Comparison of ENCODE assay signal across 11 mouse cellular contexts in the genomic region with DNA sequence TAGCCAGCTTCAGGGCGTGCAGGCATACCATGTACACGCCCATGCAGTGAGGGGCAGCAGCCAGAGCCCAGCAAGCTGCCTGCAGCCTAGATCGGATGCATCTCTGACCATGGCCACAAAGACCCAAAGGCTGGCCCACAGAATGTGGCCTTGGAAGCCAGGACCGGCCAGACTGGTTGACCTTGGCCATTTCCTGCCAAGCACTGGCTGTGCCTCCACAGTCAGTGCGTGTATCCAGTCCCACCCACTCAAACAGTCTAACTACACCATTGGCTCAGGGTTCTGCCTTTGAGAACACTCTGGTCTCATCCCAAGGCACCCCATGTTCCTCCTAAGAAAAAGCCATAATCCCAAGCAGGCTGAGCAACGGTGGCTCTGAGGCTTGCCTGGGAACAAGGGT.
DNase-seq lines count a peak whose midpoint lies in the region; ATAC-seq and TF ChIP-seq lines count a peak whose summit lies in the region.
"Had no signal": no experiment of that assay in that cellular context is flagged by ENCODE, and none has a peak within 500 bp of the region (broad histone marks: within the 10 kb centered on the region; RNA-seq: fewer than 3 reads in every experiment).

No protein-coding gene starts in this region.

- H3K4me3 ChIP-seq in forebrain, embryonic 13.5 days = no peak overlapping the region
- H3K4me3 ChIP-seq in forebrain, postnatal 0 days (ENCODE audit: low read depth, low read length) = no peak overlapping the region
- H3K4me3 ChIP-seq in midbrain, embryonic 10.5 days = no peak overlapping the region
- no peak overlapping the region for H3K4me3 ChIP-seq in midbrain, embryonic 13.5 days (replicated peaks)
- no peak overlapping the region for H3K4me3 ChIP-seq in limb, embryonic 11.5 days (ENCODE audit: low read depth, low read length)

- H3K9ac ChIP-seq in forebrain, embryonic 13.5 days = no peak overlapping the region
- H3K9ac ChIP-seq in forebrain, postnatal 0 days = no peak overlapping the region; the same call in 1 of the 2 replicates
- H3K9ac ChIP-seq in midbrain, embryonic 13.5 days (replicated peaks) = no peak overlapping the region; the same call in 1 of the 2 replicates
- no peak overlapping the region for H3K9ac ChIP-seq in limb, embryonic 11.5 days (ENCODE audit: low read length)
- H3K9ac ChIP-seq: liver, postnatal 0 days had no signal

- no peaks in the 10 kb centered on the region for H3K36me3 ChIP-seq in forebrain, embryonic 13.5 days (ENCODE audit: poor library complexity, severe bottlenecking)
- no peaks in the 10 kb centered on the region for H3K36me3 ChIP-seq in forebrain, postnatal 0 days (ENCODE audit: insufficient read depth)
- H3K36me3 ChIP-seq in midbrain, embryonic 10.5 days = peaks cover 6% of the 10 kb centered on the region; the same call in 1 of the 2 replicates
- no peaks in the 10 kb centered on the region for H3K36me3 ChIP-seq in midbrain, embryonic 13.5 days
- no peaks in the 10 kb centered on the region for H3K36me3 ChIP-seq in limb, embryonic 11.5 days (ENCODE audit: control insufficient read depth, insufficient read depth, low read length)

- H3K27me3 ChIP-seq in forebrain, embryonic 13.5 days = no peaks in the 10 kb centered on the region
- H3K27me3 ChIP-seq in forebrain, postnatal 0 days (ENCODE audit: insufficient read depth, low read length) = no peaks in the 10 kb centered on the region
- no peaks in the 10 kb centered on the region for H3K27me3 ChIP-seq in midbrain, embryonic 10.5 days (ENCODE audit: low read depth, poor library complexity, severe bottlenecking)
- no peaks in the 10 kb centered on the region for H3K27me3 ChIP-seq in midbrain, embryonic 13.5 days
- no peaks in the 10 kb centered on the region for H3K27me3 ChIP-seq in limb, embryonic 11.5 days (ENCODE audit: control insufficient read depth, insufficient read depth, low read length)

- TF ChIP-seq CTCF in forebrain, postnatal 0 days (IDR thresholded peaks at IDR 0.05; ENCODE audit: low read depth) = no peak

- H3K27ac ChIP-seq in forebrain, embryonic 13.5 days = 0 out of 2 replicates have a peak overlapping the region, but pooled peaks have one; percentile 3
- H3K27ac ChIP-seq in forebrain, postnatal 0 days (ENCODE audit: low read depth, low read length) = no peak overlapping the region
- H3K27ac ChIP-seq in midbrain, embryonic 10.5 days (replicated peaks) = peak overlapping the region; percentile 52
- no peak overlapping the region for H3K27ac ChIP-seq in midbrain, embryonic 13.5 days
- H3K27ac ChIP-seq in limb, embryonic 11.5 days (replicated peaks; ENCODE audit: low read depth, low read length) = peak overlapping the region; percentile 47; the same call in 1 of the 2 replicates

- peaks cover 55% of the 10 kb centered on the region for H3K4me1 ChIP-seq in forebrain, embryonic 13.5 days
- peaks cover 8% of the 10 kb centered on the region; the same call in 1 of the 2 replicates for H3K4me1 ChIP-seq in forebrain, postnatal 0 days (ENCODE audit: insufficient read depth)
- H3K4me1 ChIP-seq in midbrain, embryonic 10.5 days = peaks cover 86% of the 10 kb centered on the region
- peaks cover 75% of the 10 kb centered on the region for H3K4me1 ChIP-seq in midbrain, embryonic 13.5 days (replicated peaks)
- H3K4me1 ChIP-seq in limb, embryonic 11.5 days (ENCODE audit: control insufficient read depth, insufficient read depth, low read length) = peaks cover 65% of the 10 kb centered on the region

- no peak overlapping the region for H3K4me2 ChIP-seq in forebrain, embryonic 13.5 days
- no peak overlapping the region for H3K4me2 ChIP-seq in forebrain, postnatal 0 days (ENCODE audit: low read depth)
- H3K4me2 ChIP-seq in midbrain, embryonic 13.5 days (replicated peaks) = no peak overlapping the region
- H3K4me2 ChIP-seq in limb, embryonic 11.5 days (ENCODE audit: low read depth, severe bottlenecking) = no peak overlapping the region

- DNase-seq in forebrain, postnatal 0 days = no peak
- no peak for DNase-seq in midbrain, embryonic 10.5 days (ENCODE audit: low spot score)
- peak; percentile 55 to 65 for DNase-seq in adrenal gland, postnatal 36 days
- no peak for DNase-seq in limb, embryonic 11.5 days (ENCODE audit: low spot score)
- no peak for DNase-seq in heart, adult 8-10 months (ENCODE audit: low spot score)
- DNase-seq in cerebellum, adult 11-12 months = no peak
- DNase-seq: cerebellum, adult 18-20 months; liver, postnatal 0 days; right cerebral cortex, postnatal 4 days had no signal

- 68% methylated on average over 6 of the region's 6 CpGs for WGBS in forebrain, embryonic 13.5 days
- WGBS in forebrain, postnatal 0 days = 73% methylated on average over 6 of the region's 6 CpGs
- 73% methylated on average over 6 of the region's 6 CpGs for WGBS in midbrain, embryonic 10.5 days
- 77% methylated on average over 6 of the region's 6 CpGs for WGBS in midbrain, embryonic 13.5 days
- 69% methylated on average over 6 of the region's 6 CpGs for whole genome bisulfite sequencing in limb, embryonic 11.5 days

- no peak for ATAC-seq in forebrain, embryonic 13.5 days
- no peak for ATAC-seq in forebrain, postnatal 0 days
- no peak for ATAC-seq in midbrain, embryonic 13.5 days
- no peak for ATAC-seq in limb, embryonic 11.5 days (ENCODE audit: insufficient number of reproducible peaks, low FRiP score, low TSS enrichment, low read depth)
- ATAC-seq: liver, postnatal 0 days had no signal

- no peaks in the 10 kb centered on the region for H3K9me3 ChIP-seq in forebrain, embryonic 13.5 days (replicated peaks)
- no peaks in the 10 kb centered on the region for H3K9me3 ChIP-seq in forebrain, postnatal 0 days (ENCODE audit: low read length)
- H3K9me3 ChIP-seq in midbrain, embryonic 10.5 days (replicated peaks) = no peaks in the 10 kb centered on the region
- H3K9me3 ChIP-seq in midbrain, embryonic 13.5 days = no peaks in the 10 kb centered on the region
- H3K9me3 ChIP-seq in limb, embryonic 11.5 days (ENCODE audit: control insufficient read depth, low read length) = no peaks in the 10 kb centered on the region

Comparison
In these comparisons a context has a peak if more than half of its experiments do, and no peak if none do; other contexts are left out.
1. H3K27ac ChIP-seq: peak in forebrain, embryonic 13.5 days (single experiment), midbrain, embryonic 10.5 days (single experiment) and limb, embryonic 11.5 days (single experiment); none in forebrain, postnatal 0 days (single experiment) and midbrain, embryonic 13.5 days (single experiment).
2. DNase-seq: peak in adrenal gland, postnatal 36 days (2 of 2); none in forebrain, postnatal 0 days (single experiment), midbrain, embryonic 10.5 days (single experiment), limb, embryonic 11.5 days (single experiment), heart, adult 8-10 months (single experiment) and cerebellum, adult 11-12 months (single experiment).